Mouse (Mus musculus) forebrain, embryonic 16.5 days (tissue): ENCODE measurements around the gene Chst13. TPM values are rescaled to one million over a fixed set of nuclear protein-coding genes. Genes with fewer than 3 reads are reported as not detected.

ENCODE experiments used
- ATAC-seq: fragments of 200-750 bp; cut with Nextera tagmentation; 2 replicates; pipeline ENCODE4 v1.8.0; 2017; ENCODE audit warnings: mild to moderate bottlenecking, moderate library complexity
- H3K27ac ChIP-seq: fragments of 300-500 bp; sonication (generic); 2 replicates; pipeline ENCODE4 v1.5.1; 2014; ENCODE audit warnings: low read length, control low read depth
- H3K27me3 ChIP-seq: fragments of 300-500 bp; sonication (generic); replicated peaks from 2 replicates; pipeline ENCODE4 v1.6.1; 2014; ENCODE audit warnings: low read length; ENCODE audit not compliant: control insufficient read depth, insufficient read depth
- H3K36me3 ChIP-seq: fragments of 300-500 bp; sonication (generic); 2 replicates; pipeline ENCODE4 v1.6.1; 2014; ENCODE audit not compliant: control insufficient read depth, insufficient read depth
- H3K4me1 ChIP-seq: fragments of 300-500 bp; sonication (generic); replicated peaks from 2 replicates; pipeline ENCODE4 v1.6.1; 2014; ENCODE audit warnings: low read length; ENCODE audit not compliant: control insufficient read depth, insufficient read depth
- H3K4me2 ChIP-seq: fragments of 300-500 bp; sonication (generic); 2 replicates; pipeline ENCODE4 v1.6.1; 2014; ENCODE audit warnings: mild to moderate bottlenecking, low read length, control low read depth
- H3K4me3 ChIP-seq: fragments of 300-500 bp; sonication (generic); replicated peaks from 2 replicates; pipeline ENCODE4 v1.5.1; 2014; ENCODE audit warnings: mild to moderate bottlenecking, low read length, control low read depth
- H3K9ac ChIP-seq: fragments of 300-500 bp; sonication (generic); replicated peaks from 2 replicates; pipeline ENCODE4 v1.6.1; 2014; ENCODE audit warnings: low read depth, low read length, control low read depth
- H3K9me3 ChIP-seq: fragments of 300-500 bp; sonication (generic); 2 replicates; pipeline ENCODE4 v1.6.1; 2016; ENCODE audit warnings: low read length; ENCODE audit not compliant: control insufficient read depth
- WGBS: fragments of 180-500 bp; shearing (Covaris S2); extraction: QIAGEN DNeasy Blood & Tissue Kit; methylation state at CpG from one replicate; pipeline ENCODE4 v1.1.7; 2014; 5-methylcytosine and 5-hydroxymethylcytosine counted together
- polyA plus RNA-seq: library from polyadenylated mRNA; unstranded; fragments of >200 nt; fragmentation: Nextera tagmentation; extraction: Ambion mirVana; gene quantifications from 2 replicates; pipeline ENCODE4 v1.2.1, GENCODE M21; 2015

Gene Chst13
- polyA plus RNA-seq, 1 experiment from 2014 or later, result not detected

GRCm38 (mm10) chr6:90324463-90324862, 522 bp downstream of the Chst13 start:
- Histone ChIP-seq H3K27ac (no peak overlapping the region), H3K4me3 (no peak overlapping the region), H3K9me3 (no peaks in the 10 kb centered on the region), H3K27me3 (no peaks in the 10 kb centered on the region), H3K36me3 (no peaks in the 10 kb centered on the region), H3K9ac (no peak overlapping the region), H3K4me2 (no peak overlapping the region), H3K4me1 (peaks cover 5% of the 10 kb centered on the region)
- 65% methylated on average over 3 of the region's 3 CpGs for WGBS
- ATAC-seq, result no peak

GRCm38 (mm10) chr6:90324026-90324425, 959 bp downstream of the Chst13 start:
- ATAC-seq, result no peak
- H3K36me3 ChIP-seq, result no peaks in the 10 kb centered on the region

GRCm38 (mm10) chr6:90321811-90322210, 3.2 kb downstream of the Chst13 start:
- H3K4me1 ChIP-seq, result peaks cover 5% of the 10 kb centered on the region
- H3K4me3 ChIP-seq, result no peak overlapping the region
- H3K9ac ChIP-seq, result no peak overlapping the region
- H3K4me2 ChIP-seq, result no peak overlapping the region
- no peak for ATAC-seq
- no peak overlapping the region for H3K27ac ChIP-seq
- H3K27me3 ChIP-seq, result no peaks in the 10 kb centered on the region
- no peaks in the 10 kb centered on the region for H3K9me3 ChIP-seq
- H3K36me3 ChIP-seq, result no peaks in the 10 kb centered on the region
- WGBS, result 56% methylated on average over 4 of the region's 4 CpGs

More at GRCm38 (mm10) chr6:90324026-90324425, 959 bp downstream of the Chst13 start:
- Histone ChIP-seq H3K4me1 (peaks cover 5% of the 10 kb centered on the region), H3K27ac (no peak overlapping the region), H3K4me3 (no peak overlapping the region), H3K9me3 (no peaks in the 10 kb centered on the region), H3K4me2 (no peak overlapping the region), H3K27me3 (no peaks in the 10 kb centered on the region), H3K9ac (no peak overlapping the region)
- 68% methylated on average over 3 of the region's 3 CpGs for WGBS

- Histone ChIP-seq H3K9ac (no peak overlapping the region), H3K4me2 (no peak overlapping the region), H3K4me3 (no peak overlapping the region), H3K27ac (no peak overlapping the region), H3K36me3 (no peaks in the 10 kb centered on the region), H3K27me3 (no peaks in the 10 kb centered on the region), H3K4me1 (peaks cover 5% of the 10 kb centered on the region), H3K9me3 (no peaks in the 10 kb centered on the region)
- 85% methylated on average over 5 of the region's 5 CpGs for WGBS
- ATAC-seq, result no peak
Observed at GRCm38 (mm10) chr6:90320429-90320828, 4.6 kb downstream of the Chst13 start.

GRCm38 (mm10) chr6:90319475-90320191, 5.4 kb downstream of the Chst13 start:
- 75% methylated on average over 7 of the region's 7 CpGs for WGBS
- H3K4me2 ChIP-seq, result no peak overlapping the region
- no peak overlapping the region for H3K27ac ChIP-seq

GRCm38 (mm10) chr6:90319019-90319418, 6.0 kb downstream of the Chst13 start:
- Histone ChIP-seq H3K4me1 (no peaks in the 10 kb centered on the region), H3K9ac (no peak overlapping the region)
- ATAC-seq, result no peak

More at GRCm38 (mm10) chr6:90319475-90320191, 5.4 kb downstream of the Chst13 start:
- no peak overlapping the region for H3K4me3 ChIP-seq
- no peaks in the 10 kb centered on the region for H3K27me3 ChIP-seq
- H3K4me1 ChIP-seq, result no peaks in the 10 kb centered on the region; the same call in 1 of the 2 replicates
- peak; percentile 4; the same call in 1 of the 2 replicates for ATAC-seq
- H3K36me3 ChIP-seq, result no peaks in the 10 kb centered on the region
- H3K9ac ChIP-seq, result no peak overlapping the region
- H3K9me3 ChIP-seq, result no peaks in the 10 kb centered on the region

GRCm38 (mm10) chr6:90317510-90318258, 7.3 kb downstream of the Chst13 start:
- ATAC-seq, result no peak
- Histone ChIP-seq H3K36me3 (no peaks in the 10 kb centered on the region), H3K9ac (no peak overlapping the region), H3K4me3 (no peak overlapping the region), H3K9me3 (no peaks in the 10 kb centered on the region), H3K27ac (no peak overlapping the region), H3K4me1 (no peaks in the 10 kb centered on the region), H3K27me3 (no peaks in the 10 kb centered on the region), H3K4me2 (no peak overlapping the region)
- 80% methylated on average over 2 of the region's 2 CpGs for WGBS

More at GRCm38 (mm10) chr6:90319019-90319418, 6.0 kb downstream of the Chst13 start:
- WGBS, result 95% methylated on average over 2 of the region's 2 CpGs
- no peak overlapping the region for H3K4me2 ChIP-seq
- no peaks in the 10 kb centered on the region for H3K36me3 ChIP-seq
- no peak overlapping the region for H3K4me3 ChIP-seq
- no peaks in the 10 kb centered on the region for H3K9me3 ChIP-seq
- H3K27ac ChIP-seq, result no peak overlapping the region
- H3K27me3 ChIP-seq, result no peaks in the 10 kb centered on the region

- no peaks in the 10 kb centered on the region for H3K27me3 ChIP-seq
- H3K9me3 ChIP-seq, result no peaks in the 10 kb centered on the region
- no peaks in the 10 kb centered on the region for H3K36me3 ChIP-seq
- H3K4me2 ChIP-seq, result no peak overlapping the region
- H3K27ac ChIP-seq, result no peak overlapping the region
- WGBS, result 86% methylated on average over 5 of the region's 5 CpGs
- no peak overlapping the region for H3K4me3 ChIP-seq
- H3K4me1 ChIP-seq, result no peaks in the 10 kb centered on the region
- H3K9ac ChIP-seq, result no peak overlapping the region
- ATAC-seq, result no peak
Observed at GRCm38 (mm10) chr6:90315961-90316360, 9.0 kb downstream of the Chst13 start.
